Mouse (Mus musculus): ENCODE measurements around the gene P2ry2. TPM values are rescaled to one million over a fixed set of nuclear protein-coding genes. Genes with fewer than 3 reads are reported as not detected.

Gene P2ry2
- 2.4 and 5.8 TPM in 2 replicates for polyA plus RNA-seq (2011; ENCODE audit: insufficient read length, low read depth, missing spikeins)

DNA sequence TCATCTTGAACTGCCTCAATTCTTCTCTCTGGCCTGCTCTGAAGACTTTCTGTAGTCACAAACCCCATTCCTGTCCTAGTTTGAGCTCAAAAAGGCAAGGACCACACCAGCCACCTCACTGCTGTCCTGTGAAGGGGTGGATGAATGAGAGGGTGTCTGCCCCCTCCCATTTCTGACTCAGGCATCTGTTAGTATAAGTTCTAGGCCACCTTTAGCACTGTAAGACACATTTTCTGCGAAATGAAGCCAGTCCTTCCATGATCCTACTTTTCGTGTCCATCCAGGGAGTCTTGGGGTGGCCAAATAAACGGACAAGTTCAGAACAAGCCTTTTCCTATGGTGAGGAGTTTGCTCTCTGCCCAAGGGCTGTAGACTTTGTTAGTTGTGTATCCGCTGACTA lies at the start of gene P2ry2:
Gene P2ry2 (minus strand): TSS at position 326 of the 400 bp plus-strand sequence.
- H3K4me1 ChIP-seq (ENCODE audit: control insufficient read depth, insufficient read depth, low read length): no peaks in the 10 kb centered on the region
- H3K27ac ChIP-seq (ENCODE audit: insufficient read depth, low read length): no peak within 1 kb of the TSS
- no peak for TF ChIP-seq POLR2A (IDR thresholded peaks at IDR 0.05; ENCODE audit: low read depth, low read length)
- no peak for TF ChIP-seq CTCF (IDR thresholded peaks at IDR 0.05; ENCODE audit: borderline replicate concordance, insufficient read depth, low read length)
- peak within 1 kb of the TSS; percentile 60 for H3K4me3 ChIP-seq (ENCODE audit: insufficient read depth, low read length)

DNA sequence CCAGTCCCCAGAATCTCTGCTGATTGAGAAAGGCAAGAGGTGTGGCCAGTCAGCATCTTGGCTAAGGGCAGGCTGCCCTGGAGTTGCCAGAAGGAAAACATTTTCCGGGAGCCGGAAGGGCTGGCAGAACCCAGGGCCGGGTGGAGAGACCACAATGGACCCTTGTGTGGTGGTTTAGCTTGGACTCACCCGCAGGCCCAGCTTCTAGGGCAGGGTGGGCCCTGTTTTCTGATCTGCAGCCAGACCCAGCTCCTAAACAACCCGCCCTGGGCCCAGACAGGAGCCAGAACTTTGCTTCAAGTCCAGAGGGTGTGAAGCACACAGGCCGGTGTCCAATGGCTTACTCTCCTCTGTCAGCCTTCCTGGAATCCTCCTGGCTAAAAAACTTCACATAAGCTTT lies 49.6 kb upstream of the P2ry2 start:
- Histone ChIP-seq H3K4me1 (ENCODE audit: control insufficient read depth, insufficient read depth, low read length) (peaks cover 4% of the 10 kb centered on the region; the same call in 1 of the 2 replicates), H3K27ac (ENCODE audit: insufficient read depth, low read length) (no peak overlapping the region), H3K4me3 (ENCODE audit: insufficient read depth, low read length) (no peak overlapping the region)
- TF ChIP-seq CTCF (IDR thresholded peaks at IDR 0.05; ENCODE audit: borderline replicate concordance, insufficient read depth, low read length) (no peak), POLR2A (IDR thresholded peaks at IDR 0.05; ENCODE audit: low read depth, low read length) (no peak)

DNA sequence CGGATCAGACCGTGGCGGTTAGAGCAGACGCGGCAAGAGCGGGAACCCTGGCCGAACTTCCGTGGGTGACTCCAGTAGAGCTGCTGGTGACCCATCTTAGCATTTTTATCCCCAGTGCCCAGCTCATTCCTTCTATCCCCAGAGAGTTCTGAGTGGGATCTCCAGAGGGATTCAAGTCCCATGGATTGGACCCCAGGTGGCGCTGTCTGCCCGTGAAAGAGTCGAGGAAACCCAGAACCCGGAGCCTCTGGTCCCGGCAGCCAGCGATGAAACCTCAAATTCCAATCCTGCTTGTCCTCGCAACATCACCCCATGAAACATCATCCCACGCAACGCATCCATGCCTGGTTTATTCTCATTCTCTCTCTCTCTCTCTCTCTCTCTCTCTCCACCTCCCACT lies 48.7 kb upstream of the P2ry2 start:
- Histone ChIP-seq H3K27ac (ENCODE audit: insufficient read depth, low read length) (no peak overlapping the region), H3K4me3 (ENCODE audit: insufficient read depth, low read length) (no peak overlapping the region), H3K4me1 (ENCODE audit: control insufficient read depth, insufficient read depth, low read length) (peaks cover 4% of the 10 kb centered on the region; the same call in 1 of the 2 replicates)
- no peak; the same call in 1 of the 2 replicates for TF ChIP-seq CTCF (IDR thresholded peaks at IDR 0.05; ENCODE audit: borderline replicate concordance, insufficient read depth, low read length)
- TF ChIP-seq POLR2A (IDR thresholded peaks at IDR 0.05; ENCODE audit: low read depth, low read length): no peak

DNA sequence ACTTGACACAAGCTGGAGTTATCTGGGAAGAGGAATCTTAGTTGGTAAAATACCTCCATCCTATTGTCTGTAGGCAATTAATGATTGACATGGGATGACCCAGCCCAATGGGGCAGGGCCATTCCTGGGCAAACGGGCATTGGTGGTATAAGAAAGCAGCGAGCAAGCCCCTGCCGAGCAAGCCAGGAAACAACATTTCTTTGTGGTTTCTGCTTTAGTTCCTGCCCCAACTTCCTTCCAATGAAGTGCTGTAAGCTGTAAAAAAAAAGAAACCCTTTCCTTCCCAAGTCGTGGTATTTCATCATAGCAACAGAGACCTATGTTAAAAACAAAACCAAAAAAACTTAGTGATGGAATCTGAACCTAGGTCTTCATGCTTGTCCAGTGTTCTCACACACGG lies 47.8 kb upstream of the P2ry2 start:
- no peak overlapping the region for H3K27ac ChIP-seq (ENCODE audit: insufficient read depth, low read length)
- TF ChIP-seq CTCF (IDR thresholded peaks at IDR 0.05; ENCODE audit: borderline replicate concordance, insufficient read depth, low read length): no peak
- TF ChIP-seq POLR2A (IDR thresholded peaks at IDR 0.05; ENCODE audit: low read depth, low read length): no peak
- H3K4me1 ChIP-seq (ENCODE audit: control insufficient read depth, insufficient read depth, low read length): peaks cover 4% of the 10 kb centered on the region; the same call in 1 of the 2 replicates
- no peak overlapping the region for H3K4me3 ChIP-seq (ENCODE audit: insufficient read depth, low read length)

DNA sequence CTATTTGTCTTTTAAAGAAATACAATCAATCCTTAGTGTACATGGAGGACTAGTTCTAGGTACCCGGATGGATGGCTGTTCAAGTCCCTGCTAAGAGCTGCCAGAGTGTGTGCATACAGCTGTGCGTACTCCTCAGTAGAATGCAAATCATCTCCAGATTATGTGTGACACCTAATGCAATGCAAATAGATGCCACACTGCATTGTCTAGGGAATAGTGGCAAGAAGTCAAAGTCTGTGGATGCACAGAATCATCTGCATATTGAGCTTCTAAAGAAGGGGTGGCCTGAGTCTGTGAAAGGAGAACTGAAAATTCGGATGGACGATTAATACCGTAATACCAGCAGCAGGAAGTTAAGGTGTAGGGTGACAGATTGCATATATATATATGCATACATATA lies 46.5 kb upstream of the P2ry2 start:
- Histone ChIP-seq H3K4me3 (ENCODE audit: insufficient read depth, low read length) (no peak overlapping the region), H3K4me1 (ENCODE audit: control insufficient read depth, insufficient read depth, low read length) (peaks cover 5% of the 10 kb centered on the region; the same call in 1 of the 2 replicates), H3K27ac (ENCODE audit: insufficient read depth, low read length) (no peak overlapping the region)
- TF ChIP-seq POLR2A (IDR thresholded peaks at IDR 0.05; ENCODE audit: low read depth, low read length): no peak
- TF ChIP-seq CTCF (IDR thresholded peaks at IDR 0.05; ENCODE audit: borderline replicate concordance, insufficient read depth, low read length): no peak

DNA sequence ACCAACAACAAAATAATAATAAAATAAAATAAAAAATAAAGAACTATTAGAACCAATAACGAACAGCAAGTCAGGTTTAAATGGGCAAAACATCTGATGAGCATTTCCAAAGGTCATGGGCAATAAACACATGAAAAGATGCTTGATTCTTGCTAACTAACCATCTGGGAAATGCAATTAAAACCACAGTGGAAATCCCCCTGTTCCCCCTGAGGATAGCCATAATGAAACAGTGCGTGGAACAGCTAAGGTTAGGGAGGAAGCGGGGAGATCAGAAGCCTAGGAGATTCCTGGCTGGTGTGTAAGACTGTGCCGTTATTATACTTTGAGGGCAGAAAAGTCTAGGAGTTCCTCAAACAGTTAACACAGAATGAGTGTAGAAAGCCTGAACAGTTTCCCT lies 44.6 kb upstream of the P2ry2 start:
- peaks cover 5% of the 10 kb centered on the region for H3K4me1 ChIP-seq (ENCODE audit: control insufficient read depth, insufficient read depth, low read length)
- H3K4me3 ChIP-seq (ENCODE audit: insufficient read depth, low read length): no peak overlapping the region
- H3K27ac ChIP-seq (ENCODE audit: insufficient read depth, low read length): peak overlapping the region; percentile 67
- TF ChIP-seq POLR2A (IDR thresholded peaks at IDR 0.05; ENCODE audit: low read depth, low read length) (no peak), CTCF (IDR thresholded peaks at IDR 0.05; ENCODE audit: borderline replicate concordance, insufficient read depth, low read length) (no peak)

DNA sequence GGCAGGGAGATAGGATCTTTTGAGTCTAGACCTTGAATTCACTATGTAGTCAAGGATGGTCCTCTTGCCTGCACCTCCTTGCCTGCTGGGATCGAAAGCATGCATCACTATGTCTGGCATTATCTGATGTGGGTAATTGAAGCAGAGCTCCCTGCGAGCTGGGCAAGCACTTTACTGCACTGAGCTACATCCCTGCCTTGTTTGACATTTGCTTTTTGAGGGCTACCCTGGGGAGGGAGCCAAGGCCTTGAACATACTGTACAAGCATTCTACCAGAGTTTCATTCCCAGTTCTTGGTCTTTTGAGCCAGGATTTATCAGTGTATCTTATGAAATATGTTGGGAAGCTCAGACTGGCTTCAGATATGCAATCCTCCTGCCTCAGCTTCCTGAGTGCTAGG lies 40.5 kb upstream of the P2ry2 start:
- no peak for TF ChIP-seq POLR2A (IDR thresholded peaks at IDR 0.05; ENCODE audit: low read depth, low read length)
- TF ChIP-seq CTCF (IDR thresholded peaks at IDR 0.05; ENCODE audit: borderline replicate concordance, insufficient read depth, low read length): no peak
- H3K4me1 ChIP-seq (ENCODE audit: control insufficient read depth, insufficient read depth, low read length): peaks cover 5% of the 10 kb centered on the region
- H3K27ac ChIP-seq (ENCODE audit: insufficient read depth, low read length): peak overlapping the region; percentile 93
- no peak overlapping the region for H3K4me3 ChIP-seq (ENCODE audit: insufficient read depth, low read length)

DNA sequence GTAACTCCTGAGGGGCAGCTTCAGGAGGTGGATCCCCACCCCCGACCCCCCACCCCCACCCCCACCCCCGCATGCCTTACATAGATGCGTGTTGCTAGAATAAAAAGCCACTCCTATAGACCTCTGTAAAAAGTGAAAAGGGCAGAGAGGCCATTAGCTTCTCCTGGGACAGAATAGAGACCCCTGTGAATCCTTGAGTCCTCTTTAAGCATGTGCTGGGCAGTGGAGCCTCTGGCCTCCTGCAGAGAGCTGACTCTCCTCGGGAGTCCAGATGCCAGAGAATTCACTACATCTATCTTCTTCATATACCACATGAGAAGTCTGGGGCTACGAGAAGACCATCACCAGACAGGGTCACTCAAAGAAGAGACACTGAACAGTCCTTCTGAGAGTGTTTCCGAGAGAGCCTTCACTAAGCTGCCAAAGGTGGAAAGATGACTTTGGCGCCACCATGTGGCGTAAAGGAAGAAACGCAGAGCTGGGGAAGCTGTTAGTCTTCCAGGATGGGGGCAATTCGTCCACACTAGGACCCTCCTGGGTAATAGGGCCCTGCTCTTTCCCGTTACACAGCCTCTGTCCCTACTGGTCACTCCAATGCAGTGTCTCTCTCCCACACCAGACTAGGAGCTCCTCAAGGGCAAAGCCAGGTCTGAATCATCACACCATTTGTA lies 39.0 kb upstream of the P2ry2 start:
- H3K27ac ChIP-seq (ENCODE audit: insufficient read depth, low read length): peak overlapping the region; percentile 93
- TF ChIP-seq CTCF (IDR thresholded peaks at IDR 0.05; ENCODE audit: borderline replicate concordance, insufficient read depth, low read length): peak; percentile 45; the same call in 1 of the 2 replicates
- no peak for TF ChIP-seq POLR2A (IDR thresholded peaks at IDR 0.05; ENCODE audit: low read depth, low read length)
- no peak overlapping the region for H3K4me3 ChIP-seq (ENCODE audit: insufficient read depth, low read length)
- peaks cover 2% of the 10 kb centered on the region for H3K4me1 ChIP-seq (ENCODE audit: control insufficient read depth, insufficient read depth, low read length)

DNA sequence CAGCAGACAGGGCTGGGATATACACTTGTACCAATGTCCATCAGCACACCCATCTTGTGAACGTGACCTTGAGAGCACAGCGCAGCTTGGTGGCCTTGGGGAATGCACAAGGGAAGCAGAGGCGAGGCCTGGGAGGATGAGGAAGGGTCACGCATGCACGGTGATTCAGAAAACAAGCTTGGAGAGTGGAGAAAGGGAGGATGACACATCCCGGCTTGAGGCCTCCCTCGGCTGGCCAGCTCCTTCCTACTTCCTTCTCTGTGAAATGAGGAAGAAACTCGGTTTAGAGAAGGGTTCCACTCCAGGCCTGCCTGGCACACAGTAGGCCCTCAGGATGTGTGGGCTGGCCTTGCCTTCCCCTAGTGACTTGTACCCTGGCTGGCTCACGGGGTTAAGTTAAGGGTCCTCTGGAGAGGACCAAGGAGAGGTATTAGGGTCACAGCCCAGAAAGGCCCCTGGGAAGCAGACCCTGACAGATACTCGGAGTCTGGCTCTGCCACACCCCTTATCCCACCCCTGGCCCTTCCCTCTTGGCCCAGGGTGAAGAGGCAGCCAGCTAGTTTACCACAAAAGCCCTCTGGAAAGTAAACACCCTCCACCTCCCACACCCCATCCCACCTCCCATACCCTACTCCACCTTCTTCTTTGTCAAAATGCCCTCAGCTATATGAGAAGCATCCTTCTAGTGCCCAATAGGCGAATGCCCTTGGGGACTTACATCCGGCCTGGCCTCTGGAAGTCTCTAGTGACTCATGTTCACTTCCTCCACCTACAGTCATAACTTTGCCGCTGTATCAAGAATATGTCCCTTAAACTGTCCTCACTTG lies 38.3 kb upstream of the P2ry2 start:
- TF ChIP-seq CTCF (IDR thresholded peaks at IDR 0.05; ENCODE audit: borderline replicate concordance, insufficient read depth, low read length): no peak
- TF ChIP-seq POLR2A (IDR thresholded peaks at IDR 0.05; ENCODE audit: low read depth, low read length): no peak
- no peak overlapping the region for H3K4me3 ChIP-seq (ENCODE audit: insufficient read depth, low read length)
- H3K27ac ChIP-seq (ENCODE audit: insufficient read depth, low read length): peak overlapping the region; percentile 5; the same call in 1 of the 2 replicates
- H3K4me1 ChIP-seq (ENCODE audit: control insufficient read depth, insufficient read depth, low read length): peaks cover 2% of the 10 kb centered on the region
